Mouse (Mus musculus) ES-E14 (cell line): Measurements from ENCODE around the gene Ica1. TPM values are rescaled to one million over a fixed set of nuclear protein-coding genes. Genes with fewer than 3 reads are reported as not detected.

ENCODE experiments used
- DNase-seq: peaks from one replicate; pipeline ENCODE4 v3.0.0-alpha.2; 2013; ENCODE audit warnings: low read depth, low spot score
- H3K27ac ChIP-seq: 2 replicates; pipeline ENCODE4 v1.5.1; 2012; ENCODE audit warnings: low read depth, mild to moderate bottlenecking, low read length, moderate library complexity, mixed read lengths; ENCODE audit not compliant: poor library complexity, insufficient read depth, severe bottlenecking
- H3K36me3 ChIP-seq: 2 replicates; pipeline ENCODE4 v1.6.1; 2012; ENCODE audit warnings: mild to moderate bottlenecking, low read length, moderate library complexity, mixed read lengths; ENCODE audit not compliant: control insufficient read depth, poor library complexity, insufficient read depth, severe bottlenecking
- H3K4me1 ChIP-seq, 2 experiments: fragments of 150-350 bp in 1 of 2; sonication (generic) in 1 of 2; 2 replicates each; pipeline ENCODE4 v1.6.1; 2012; ENCODE audit warnings: low read length in 2 of 2, mild to moderate bottlenecking in 1 of 2, mixed read lengths in 1 of 2; ENCODE audit not compliant: control insufficient read depth in 2 of 2, insufficient read depth in 2 of 2, poor library complexity in 1 of 2
- H3K4me3 ChIP-seq, 2 experiments: fragments of 150-350 bp in 1 of 2; sonication (generic) in 1 of 2; 2 replicates each; pipeline ENCODE4 v1.5.1; 2012; ENCODE audit warnings: low read length in 2 of 2, low read depth in 1 of 2, mild to moderate bottlenecking in 1 of 2, mixed read lengths in 1 of 2; ENCODE audit not compliant: insufficient read depth in 1 of 2, poor library complexity in 1 of 2, severe bottlenecking in 1 of 2
- H3K9ac ChIP-seq: 2 replicates; pipeline ENCODE4 v1.6.1; 2012; ENCODE audit warnings: low read depth, mild to moderate bottlenecking, low read length, mixed read lengths; ENCODE audit not compliant: poor library complexity, insufficient read depth, severe bottlenecking
- H3K9me3 ChIP-seq: fragments of 150-350 bp; sonication (generic); 2 replicates; pipeline ENCODE4 v1.6.1; 2012; ENCODE audit warnings: low read depth, mild to moderate bottlenecking, low read length; ENCODE audit not compliant: control insufficient read depth, insufficient read depth
- CHD2 ChIP-seq: IDR thresholded peaks from 2 replicates; pipeline ENCODE4 v1.6.1; 2014; ENCODE audit warnings: mild to moderate bottlenecking, low read depth, low read length, inconsistent platforms
- HCFC1 ChIP-seq: IDR thresholded peaks from 2 replicates; pipeline ENCODE4 v1.6.1; 2012; ENCODE audit warnings: low read length, inconsistent platforms, borderline replicate concordance; ENCODE audit not compliant: insufficient read depth
- MAFK ChIP-seq: IDR thresholded peaks from 2 replicates; pipeline ENCODE4 v1.6.1; 2014; ENCODE audit warnings: mild to moderate bottlenecking, low read depth, low read length, inconsistent platforms; ENCODE audit not compliant: insufficient read depth
- ZC3H11A ChIP-seq: IDR thresholded peaks from 2 replicates; pipeline ENCODE4 v1.6.1; 2012; ENCODE audit warnings: low read depth, mild to moderate bottlenecking, inconsistent platforms, low read length, borderline replicate concordance
- ZNF384 ChIP-seq: IDR thresholded peaks from 2 replicates; pipeline ENCODE4 v1.6.1; 2012; ENCODE audit warnings: low read depth, low read length, inconsistent platforms
- in situ Hi-C, 2 experiments: fragments of 600-800 bp; cut with MboI; formaldehyde crosslinking; loops; one replicate each; pipeline ENCODE4 v1.15.1; 2025; ENCODE audit warnings: low sequenced_read_pairs in 2 of 2, inconsistent platforms in 1 of 2; ENCODE audit not compliant: unreplicated experiment in 2 of 2
- total RNA-seq: library from RNA; depleted of rRNA; stranded (reverse); fragments of 300-350 nt; gene quantifications from 2 replicates; pipeline ENCODE4 v1.2.3, GENCODE M21; 2012

Ica1 gene
- total RNA-seq, 1 experiment: 3.5 TPM

- H3K36me3 ChIP-seq: no peaks in the 10 kb centered on the region
- H3K4me3 ChIP-seq: no peak overlapping the region
- in situ Hi-C loops: no loop called here
- no peak for TF ChIP-seq CHD2
- TF ChIP-seq ZC3H11A: no peak
- TF ChIP-seq HCFC1: no peak
- TF ChIP-seq MAFK: no peak
- TF ChIP-seq ZNF384: no peak
- H3K27ac ChIP-seq: no peak overlapping the region
- no peaks in the 10 kb centered on the region for H3K9me3 ChIP-seq
- DNase-seq: no peak
- H3K9ac ChIP-seq: no peak overlapping the region
- H3K4me1 ChIP-seq: no peaks in the 10 kb centered on the region
These were observed 127.9 kb downstream of the Ica1 start for GRCm38 (mm10) chr6:8650413-8650812.

GRCm38 (mm10) chr6:8649295-8649865 is 128.9 kb downstream of the Ica1 start:
- no peak for DNase-seq
- TF ChIP-seq ZC3H11A (no peak), CHD2 (no peak), HCFC1 (no peak), ZNF384 (no peak), MAFK (no peak)
- in situ Hi-C loops: no loop called here
- H3K27ac ChIP-seq: no peak overlapping the region
- no peaks in the 10 kb centered on the region for H3K9me3 ChIP-seq
- no peaks in the 10 kb centered on the region for H3K4me1 ChIP-seq
- H3K9ac ChIP-seq: no peak overlapping the region
- no peaks in the 10 kb centered on the region for H3K36me3 ChIP-seq
- no peak overlapping the region for H3K4me3 ChIP-seq

- Histone ChIP-seq H3K4me1 (no peaks in the 10 kb centered on the region), H3K9ac (no peak overlapping the region), H3K36me3 (no peaks in the 10 kb centered on the region), H3K9me3 (no peaks in the 10 kb centered on the region), H3K4me3 (no peak overlapping the region), H3K27ac (no peak overlapping the region)
- in situ Hi-C loops: no loop called here
- no peak for TF ChIP-seq MAFK
- DNase-seq: no peak
These were observed 129.9 kb downstream of the Ica1 start for GRCm38 (mm10) chr6:8648185-8648901.

- in situ Hi-C loops: no loop called here
- Histone ChIP-seq H3K27ac (no peak overlapping the region), H3K9me3 (no peaks in the 10 kb centered on the region), H3K4me3 (no peak overlapping the region), H3K4me1 (no peaks in the 10 kb centered on the region), H3K9ac (no peak overlapping the region), H3K36me3 (no peaks in the 10 kb centered on the region)
- no peak for DNase-seq
- TF ChIP-seq HCFC1: no peak
- no peak for TF ChIP-seq ZC3H11A
- TF ChIP-seq MAFK: no peak
- no peak for TF ChIP-seq CHD2
- TF ChIP-seq ZNF384: no peak
These were observed 130.6 kb downstream of the Ica1 start for GRCm38 (mm10) chr6:8647513-8648184.
